10 mouse cellular contexts compared by ENCODE assay signal in genomic region chr11:4968376-4968775, GRCm38 (mm10). TPM values are rescaled to one million over a fixed set of nuclear protein-coding genes. Genes with fewer than 3 reads are reported as not detected.
DNase-seq lines count a peak whose midpoint lies in the region; ATAC-seq lines count a peak whose summit lies in the region.
"Had no signal": no experiment of that assay in that cellular context is flagged by ENCODE, and none has a peak within 500 bp of the region (broad histone marks: within the 10 kb centered on the region; RNA-seq: fewer than 3 reads in every experiment).

No protein-coding gene starts in this region.

- ATAC-seq in cerebellum, adult (ENCODE audit: insufficient number of reproducible peaks, low FRiP score, low TSS enrichment) = peak; percentile 36; the same call in 1 of the 2 replicates
- ATAC-seq: Patski had no signal

- no peak for DNase-seq in cerebellum, postnatal 4 days (ENCODE audit: low spot score in 2 of 2)
- peak; percentile 23 to 51 for DNase-seq in kidney, postnatal 36 days
- no peak for DNase-seq in kidney, adult 9 months
- DNase-seq in MN1 (ENCODE audit: low spot score) = peak; percentile 94
- peak; percentile 78 to 87 for DNase-seq in cerebellum, postnatal 25 days
- no peak for DNase-seq in layer of hippocampus, postnatal 25 days (ENCODE audit: extremely low spot score in 1 of 2, low spot score in 1 of 2)
- DNase-seq in thymus, postnatal 25 days = no peak

RNA-seq across cellular contexts. Expression of gene Ap1b1, which starts 18.2 kb away (rescaled TPM):
- 100 to 1,000 TPM; 134 to 146 TPM for total RNA-seq in layer of hippocampus, postnatal 25 days (2021)

RNA-seq across cellular contexts. Expression of gene Nefh, which starts 20.5 kb away (rescaled TPM):
- total RNA-seq in layer of hippocampus, postnatal 25 days (2021) = 10 to 100 TPM; 37.9 to 39.0 TPM
- total RNA-seq: heart, postnatal 36 days had no signal

Comparison
In these comparisons a context has a peak if more than half of its experiments do, and no peak if none do; other contexts are left out.
1. DNase-seq: peak in kidney, postnatal 36 days (2 of 2), MN1 (single experiment) and cerebellum, postnatal 25 days (2 of 2); none in cerebellum, postnatal 4 days (0 of 2), kidney, adult 9 months (single experiment), layer of hippocampus, postnatal 25 days (0 of 2) and thymus, postnatal 25 days (single experiment).